Mouse (Mus musculus) colon, adult 2 months (tissue): Measurements from ENCODE around the gene Gucy2g. TPM values are rescaled to one million over a fixed set of nuclear protein-coding genes. Genes with fewer than 3 reads are reported as not detected.

ENCODE experiments used
- polyA plus RNA-seq: library from polyadenylated mRNA; depleted of rRNA; stranded (reverse); fragments of >200 nt; gene quantifications from 2 replicates; pipeline ENCODE4 v1.2.3, GENCODE M21; 2012; rRNA removed

The Gucy2g gene
- polyA plus RNA-seq = 0.13 and 0.15 TPM in 2 replicates

DNA sequence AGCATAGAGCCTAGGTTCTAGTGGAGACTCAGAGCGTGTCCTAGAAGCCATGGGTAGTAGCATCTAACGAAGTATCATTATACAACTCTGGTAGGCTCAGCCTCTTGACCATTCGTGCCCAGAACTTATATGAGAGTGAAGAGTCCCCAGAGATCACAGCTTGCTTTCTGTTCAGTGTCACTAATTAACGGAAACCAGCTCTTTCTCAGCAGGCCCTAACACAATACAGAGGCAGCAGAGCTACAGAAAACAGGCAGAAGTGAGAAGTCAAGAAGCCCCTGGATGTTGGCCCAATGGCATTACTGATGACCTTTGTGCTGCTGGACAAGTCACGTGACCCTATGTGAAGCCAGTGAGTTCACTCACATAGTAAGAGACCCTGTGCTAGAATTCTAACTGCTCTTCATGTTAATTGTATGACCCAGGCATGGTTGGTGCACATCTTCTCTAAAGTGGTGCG is at the start of gene Gucy2g:
Gene Gucy2g, minus strand, starts transcription at position 51 of the 460 bp plus-strand sequence.

DNA sequence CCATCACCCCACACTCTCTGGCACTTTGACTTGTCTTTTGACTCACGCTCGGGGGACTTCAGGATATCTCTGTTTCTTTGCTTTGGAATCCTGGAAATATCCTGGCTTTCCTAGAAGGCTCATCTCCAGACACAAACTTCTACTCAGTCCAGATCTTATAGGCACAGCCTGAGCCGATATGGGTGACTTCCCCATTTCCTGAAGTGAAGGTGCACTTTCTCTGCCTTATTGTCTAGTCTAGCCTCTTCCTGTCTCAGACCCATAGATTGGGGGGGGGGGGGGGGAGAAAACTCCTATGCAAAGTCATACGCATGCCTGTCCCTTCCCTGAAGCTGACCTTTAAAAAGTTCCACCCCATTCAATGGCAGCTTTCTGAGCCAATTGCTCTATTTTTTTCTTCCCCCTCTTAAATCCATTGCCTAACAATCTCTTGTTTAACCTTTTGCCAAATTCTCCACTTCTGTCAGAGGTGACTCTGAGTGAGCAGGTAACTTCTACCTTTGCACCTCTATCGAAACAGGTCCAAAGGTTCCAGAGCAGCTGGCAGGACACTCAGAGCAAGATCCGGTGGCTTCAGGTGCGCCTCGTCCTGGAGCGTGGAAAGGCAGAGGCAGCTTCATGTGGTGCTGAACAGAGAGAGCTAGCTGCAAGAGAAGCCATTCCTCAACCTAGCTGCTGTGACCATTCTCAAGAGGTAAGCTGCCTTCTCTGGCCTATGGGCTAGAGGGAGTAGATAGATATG is 10.5 kb upstream of the Gucy2g start, which contains the start of gene Acsl5:
Gene Acsl5, plus strand, starts transcription at position 556 of the 742 bp plus-strand sequence.

DNA sequence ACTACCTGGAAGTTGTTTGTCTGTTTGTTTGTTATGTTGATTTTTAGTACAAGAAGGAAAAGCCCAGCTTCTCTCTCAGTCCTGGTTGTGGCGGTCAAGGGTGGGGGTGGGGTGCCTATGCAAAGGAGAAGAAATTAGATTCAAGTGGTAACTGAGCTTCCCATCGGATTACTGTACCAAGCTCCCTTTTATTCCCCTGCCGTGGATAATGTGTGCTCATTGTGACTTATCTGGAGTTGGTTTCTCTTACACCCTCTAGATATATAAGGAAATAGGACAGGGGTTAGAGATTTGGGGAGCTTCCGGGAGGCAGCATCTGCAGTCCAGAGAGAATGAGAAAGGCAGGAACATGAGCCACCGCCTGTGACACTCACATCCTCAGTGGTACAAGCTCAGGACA is 60.6 kb downstream of the Gucy2g start, which contains the start of gene Tectb:
Gene Tectb, plus strand, starts transcription at position 301 of the 400 bp plus-strand sequence.

Other genes starting within 250 kb of the Gucy2g start
- gene Gpam, start 114.0 kb downstream of the Gucy2g start, polyA plus RNA-seq = 13.4 and 14.7 TPM in 2 replicates
- 0.08 TPM in 1 of 2 replicates, not detected in the other for gene Tectb, start 60.5 kb downstream of the Gucy2g start, polyA plus RNA-seq
- 9.3 and 9.7 TPM in 2 replicates for gene Acsl5, start 10.7 kb upstream of the Gucy2g start, polyA plus RNA-seq
- 7.0 TPM in 2 replicates for gene Zdhhc6, start 74.8 kb upstream of the Gucy2g start, polyA plus RNA-seq
- gene Vti1a, start 75.1 kb upstream of the Gucy2g start, polyA plus RNA-seq = 8.7 and 9.2 TPM in 2 replicates